Mouse (Mus musculus) Patski (cell line): ENCODE data around the gene Mest. TPM values are rescaled to one million over a fixed set of nuclear protein-coding genes. Genes with fewer than 3 reads are reported as not detected.

Experiments
- ATAC-seq: fragments of 100-300 bp; one replicate; pipeline ENCODE4 v1.8.0; 2021
- CTCF ChIA-PET: fragments of 350-600 bp; sonication (Branson Sonifier 250); formaldehyde crosslinking; loops from one replicate; lab custom pipeline; 2022; ENCODE audit warnings: inconsistent platforms; lab: Charles Lee
- POLR2A ChIA-PET: fragments of 350-600 bp; sonication (Branson Sonifier 250); formaldehyde crosslinking; loops from one replicate; lab custom pipeline; 2022; ENCODE audit warnings: antibody characterized with exemption, inconsistent platforms; lab: Charles Lee
- DNase-seq: peaks from one replicate; pipeline ENCODE4 v3.0.0-alpha.2; 2011; ENCODE audit warnings: low read depth, low spot score
- H3K27me3 ChIP-seq: fragments of 371-371 bp; one replicate; pipeline ENCODE4 v1.5.1; 2021
- CTCF ChIP-seq: fragments of 100-300 bp; IDR thresholded peaks from one replicate; pipeline ENCODE4 v1.5.1; 2021
- in situ Hi-C: fragments of 300-500 bp; cut with MboI; formaldehyde crosslinking; loops from 3 replicates; pipeline ENCODE4 v1.11.1; 2018; ENCODE audit warnings: low pct_unique_long_range_greater_than_20kb, mixed read lengths
- polyA plus RNA-seq: library from polyadenylated mRNA; unstranded; gene quantifications from one replicate; pipeline ENCODE4 v1.2.3, GENCODE M21; 2021

Gene Mest
- polyA plus RNA-seq, 1 experiment from 2014 or later = 0.42 TPM

DNA sequence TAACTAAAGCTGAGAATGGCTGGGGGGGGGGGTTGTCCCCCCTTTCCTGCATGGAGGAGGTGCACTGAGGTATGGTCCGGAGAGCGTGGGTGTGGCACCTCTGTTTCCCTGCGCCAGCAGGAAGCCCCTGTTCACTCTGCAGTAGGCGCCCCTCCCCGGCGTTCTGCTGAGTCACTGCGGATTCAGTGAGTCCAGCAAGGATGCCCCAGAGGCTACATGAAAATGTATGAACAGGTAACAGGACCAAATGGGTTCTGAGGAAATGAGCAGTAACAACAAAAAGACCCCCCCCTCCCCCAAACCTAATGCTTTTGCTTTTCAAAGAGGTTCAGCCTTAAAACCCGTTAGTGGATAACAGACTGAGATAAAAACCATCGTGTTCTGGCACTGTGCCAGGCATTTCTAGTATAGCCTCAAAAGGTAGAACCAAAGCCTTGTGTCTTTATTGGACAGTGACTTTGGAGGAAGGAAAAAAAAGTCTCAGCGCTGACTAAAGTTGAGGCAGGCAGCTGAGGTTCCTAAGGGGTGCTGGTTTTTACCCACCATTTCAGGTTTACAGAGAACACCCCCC lies 15.9 kb downstream of the Mest start:
- no peak for ATAC-seq
- H3K27me3 ChIP-seq = no peaks in the 10 kb centered on the region
- in situ Hi-C loops = no loop called here
- TF ChIP-seq CTCF = no peak
- ChIA-PET CTCF (no interaction called here), POLR2A (interaction anchor here (1.2 kb wide), 1 partner anchor 66 kb away, joined by 3 read pairs; no protein-coding TSS in a partner anchor)
- DNase-seq = no peak

DNA sequence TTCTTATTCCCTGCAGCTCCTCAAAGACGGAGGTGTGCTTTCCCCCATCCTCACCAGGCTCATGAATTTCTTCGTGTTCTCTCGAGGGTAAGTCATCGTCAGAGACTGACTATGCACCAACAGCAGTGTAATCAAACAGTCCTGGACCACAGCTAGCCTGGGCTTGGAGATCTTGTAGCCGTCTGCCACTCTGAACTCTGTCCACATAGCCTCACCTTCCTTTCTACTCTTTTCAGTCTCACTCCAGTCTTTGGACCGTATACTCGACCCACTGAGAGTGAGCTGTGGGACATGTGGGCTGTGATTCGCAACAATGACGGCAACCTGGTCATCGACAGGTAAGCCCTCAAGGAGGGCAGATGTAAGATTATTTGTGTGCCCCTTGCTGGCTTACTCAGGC lies 21.5 kb downstream of the Mest start:
- ChIA-PET POLR2A (interaction anchor here (0.9 to 1.1 kb wide), 2 partner anchors 10 to 166 kb away, joined by 3 to 4 read pairs; no protein-coding TSS in a partner anchor), CTCF (no interaction called here)
- H3K27me3 ChIP-seq = no peaks in the 10 kb centered on the region
- in situ Hi-C loops = no loop called here
- TF ChIP-seq CTCF = no peak
- no peak for DNase-seq
- ATAC-seq = no peak

DNA sequence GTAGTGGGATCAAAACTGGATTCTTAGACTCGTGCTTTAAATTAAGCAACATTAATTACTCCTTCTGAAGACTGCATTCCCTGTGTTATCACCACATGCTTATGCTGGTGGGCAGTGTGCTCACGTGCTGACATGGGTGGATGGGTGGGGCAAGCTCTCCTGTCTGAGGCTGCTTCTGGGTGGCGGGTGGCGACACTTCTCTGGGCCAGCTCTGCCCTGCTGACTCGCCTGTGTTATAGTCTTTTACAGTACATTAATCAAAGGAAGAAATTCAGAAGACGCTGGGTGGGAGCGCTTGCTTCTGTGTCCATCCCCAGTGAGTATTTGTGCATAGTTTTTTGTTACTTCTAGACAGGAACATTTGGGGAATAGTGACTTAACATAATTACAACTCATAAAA lies 22.2 kb downstream of the Mest start:
- no peaks in the 10 kb centered on the region for H3K27me3 ChIP-seq
- in situ Hi-C loops = no loop called here
- ATAC-seq (no peak), DNase-seq (no peak)
- no peak for TF ChIP-seq CTCF
- CTCF ChIA-PET = no interaction called here
- POLR2A ChIA-PET = interaction anchor here (0.9 to 1.1 kb wide), 2 partner anchors 11 to 167 kb away, joined by 3 to 4 read pairs; no protein-coding TSS in a partner anchor

DNA sequence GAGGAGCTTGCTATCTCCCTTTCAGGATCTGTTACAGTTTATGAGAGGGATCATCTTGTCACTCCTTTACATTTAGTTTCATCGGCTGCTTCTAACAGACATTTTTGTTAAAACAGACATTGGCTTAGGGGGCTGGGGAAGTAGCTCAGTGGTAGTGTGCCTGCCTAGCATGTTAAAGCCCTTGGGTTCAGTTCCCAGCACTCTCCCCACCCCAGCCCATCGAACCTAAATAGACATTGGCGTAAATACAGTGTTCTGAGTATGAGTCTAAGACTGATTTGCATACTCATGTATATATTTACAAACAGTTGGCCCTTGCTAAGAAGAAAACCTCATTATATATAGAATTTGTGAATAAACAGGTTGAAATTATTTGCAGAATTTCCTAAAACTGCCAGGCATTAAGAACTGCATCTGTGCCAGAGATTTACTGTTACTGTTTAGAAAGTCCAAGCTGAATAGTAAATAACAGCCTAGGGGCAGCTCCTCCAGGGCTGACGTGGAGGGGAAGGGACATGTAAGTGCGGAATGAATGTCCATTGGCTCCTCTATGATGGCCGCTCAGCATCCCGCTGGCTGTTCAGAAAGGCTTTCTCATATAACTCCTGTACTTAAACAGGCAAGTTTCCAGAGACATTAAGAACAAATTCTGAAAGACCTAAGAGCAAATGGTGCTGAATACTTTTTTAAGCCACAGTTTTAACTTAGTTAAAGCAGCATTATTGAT lies 24.4 kb downstream of the Mest start:
- DNase-seq = no peak
- H3K27me3 ChIP-seq = no peaks in the 10 kb centered on the region
- POLR2A ChIA-PET = no interaction called here
- CTCF ChIA-PET = no interaction called here
- no peak for TF ChIP-seq CTCF
- in situ Hi-C loops = no loop called here
- no peak for ATAC-seq

DNA sequence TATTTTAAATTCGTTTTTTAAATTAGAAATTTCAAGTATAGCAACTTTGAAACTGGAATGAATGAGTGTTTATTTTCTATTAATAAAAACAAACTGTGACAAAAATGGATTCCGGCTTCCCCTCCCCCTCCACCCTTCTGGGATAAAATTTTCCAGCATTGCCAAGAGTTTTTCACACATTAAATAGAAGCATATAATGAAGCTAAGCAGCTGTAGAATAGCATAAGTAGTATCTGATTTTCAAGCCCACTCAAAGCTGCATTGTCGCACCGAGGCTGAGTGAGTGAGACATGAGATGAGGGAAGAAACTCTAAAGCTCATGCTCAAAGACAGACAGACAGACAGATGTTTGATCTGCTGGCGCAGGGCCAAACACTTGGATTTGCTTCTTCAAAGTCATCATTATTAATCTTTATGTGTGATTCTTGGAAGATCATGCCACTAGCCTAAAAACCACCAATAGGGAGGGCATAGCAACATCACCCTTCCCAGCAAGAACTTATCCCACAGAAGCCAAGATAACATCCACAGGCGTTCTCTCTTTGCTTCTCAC lies 25.1 kb downstream of the Mest start:
- DNase-seq (no peak), ATAC-seq (no peak)
- ChIA-PET POLR2A (no interaction called here), CTCF (no interaction called here)
- TF ChIP-seq CTCF = no peak
- in situ Hi-C loops = no loop called here
- no peaks in the 10 kb centered on the region for H3K27me3 ChIP-seq

DNA sequence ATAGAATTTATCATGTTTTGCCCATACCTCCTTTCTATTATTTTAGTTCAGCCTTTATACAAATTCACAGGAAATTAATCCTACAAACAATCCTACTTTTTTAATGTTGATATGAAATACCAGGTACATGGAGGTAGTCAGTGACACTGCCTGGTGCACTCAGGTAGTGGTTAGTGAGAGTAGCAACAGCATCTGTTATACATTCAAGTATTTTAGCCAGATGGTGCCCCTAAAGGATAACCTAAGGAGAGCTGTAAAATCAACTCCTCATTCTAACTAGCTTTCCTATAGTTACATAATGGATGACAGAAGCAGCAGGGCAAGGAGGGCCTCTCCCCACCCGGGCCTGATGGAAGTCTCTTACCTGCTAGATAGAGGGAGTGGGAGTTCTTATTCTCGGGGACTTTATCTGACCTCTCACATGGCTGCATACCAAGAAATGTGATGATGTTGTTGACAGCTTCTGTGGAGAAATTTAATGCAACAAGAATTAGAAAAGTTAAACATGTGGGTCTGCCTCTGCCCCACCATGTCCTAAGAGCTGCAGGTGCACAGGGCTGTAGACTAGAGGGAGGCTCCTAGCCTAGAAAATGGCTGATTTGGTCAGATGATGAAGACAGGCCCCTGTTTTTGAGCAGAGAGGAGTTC lies 25.8 kb downstream of the Mest start:
- ATAC-seq (no peak), DNase-seq (no peak)
- H3K27me3 ChIP-seq = no peaks in the 10 kb centered on the region
- ChIA-PET POLR2A (no interaction called here), CTCF (no interaction called here)
- TF ChIP-seq CTCF = no peak
- in situ Hi-C loops = no loop called here

DNA sequence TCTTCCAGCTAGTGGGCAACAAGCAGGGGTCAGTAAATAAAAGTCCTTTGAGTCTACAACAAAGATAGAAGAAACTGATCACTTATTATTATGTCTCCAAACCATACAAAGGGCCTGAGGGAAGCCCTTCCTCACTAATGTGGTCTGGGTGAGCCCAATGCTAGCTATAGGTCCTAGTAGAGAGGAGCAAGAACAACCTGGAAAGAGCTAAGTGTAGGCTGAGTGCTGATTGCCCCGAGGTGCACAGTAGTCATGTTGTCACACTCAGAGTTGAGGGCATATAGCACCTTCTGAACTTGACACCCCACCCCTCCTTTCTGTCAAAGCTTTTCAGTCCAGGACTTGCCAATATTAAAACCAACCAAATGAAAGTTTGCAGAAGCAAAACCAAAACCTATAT lies 26.5 kb downstream of the Mest start:
- TF ChIP-seq CTCF = no peak
- ChIA-PET POLR2A (interaction anchor here (0.6 kb wide), 1 partner anchor 16 kb away, joined by 5 read pairs; no protein-coding TSS in a partner anchor), CTCF (no interaction called here)
- in situ Hi-C loops = no loop called here
- DNase-seq (no peak), ATAC-seq (no peak)
- H3K27me3 ChIP-seq = no peaks in the 10 kb centered on the region

DNA sequence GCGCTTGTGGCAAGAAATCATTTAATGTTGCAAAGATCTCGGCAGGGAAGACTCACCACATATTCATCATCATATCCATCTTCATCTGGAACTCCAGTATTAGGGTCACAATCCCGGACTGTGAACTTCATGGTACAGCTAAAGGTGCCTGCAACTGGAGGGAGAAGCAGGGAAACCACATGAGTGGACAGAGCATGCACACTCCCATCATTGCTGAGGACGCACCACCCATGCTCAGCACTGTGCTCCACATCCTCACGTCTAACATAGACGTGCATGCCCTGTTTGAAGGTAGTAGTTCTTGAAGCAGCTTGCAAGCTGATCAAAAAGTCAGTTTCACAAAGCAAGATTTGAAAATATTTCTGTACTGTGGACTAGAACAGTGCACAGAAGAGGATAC lies 27.1 kb downstream of the Mest start:
- ATAC-seq (no peak), DNase-seq (no peak)
- TF ChIP-seq CTCF = no peak
- H3K27me3 ChIP-seq = no peaks in the 10 kb centered on the region
- POLR2A ChIA-PET = interaction anchor here (0.6 kb wide), 1 partner anchor 16 kb away, joined by 5 read pairs; no protein-coding TSS in a partner anchor
- in situ Hi-C loops = no loop called here
- CTCF ChIA-PET = no interaction called here

DNA sequence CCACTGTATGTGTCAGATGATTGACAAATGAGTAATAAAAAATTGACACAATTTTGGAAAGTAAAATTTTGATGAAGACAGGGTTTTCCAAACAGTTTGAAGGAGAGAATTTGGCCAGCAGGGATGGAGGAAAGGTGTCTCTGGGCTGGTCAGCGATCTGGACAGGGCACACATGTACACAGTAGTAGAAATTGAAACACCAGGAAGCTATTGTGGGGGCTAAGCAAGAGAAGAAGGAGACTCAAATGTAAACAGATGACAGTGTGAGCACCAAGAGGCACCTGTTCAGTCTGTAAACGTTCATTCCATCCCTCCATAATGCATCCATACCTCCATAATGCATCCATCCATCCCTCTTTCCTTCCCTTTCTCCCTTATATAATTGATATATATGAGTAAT lies 27.9 kb downstream of the Mest start:
- CTCF ChIA-PET = no interaction called here
- no peaks in the 10 kb centered on the region for H3K27me3 ChIP-seq
- POLR2A ChIA-PET = no interaction called here
- ATAC-seq = no peak
- TF ChIP-seq CTCF = no peak
- DNase-seq = no peak
- in situ Hi-C loops = no loop called here

Other genes with a start within 250 kb of the Mest start
- gene Tmem209, start 213.8 kb upstream of the Mest start, polyA plus RNA-seq = 38.9 TPM
- 0.90 TPM for gene Ssmem1, start 213.7 kb upstream of the Mest start, polyA plus RNA-seq
- not detected for gene Cpa2, start 182.0 kb upstream of the Mest start, polyA plus RNA-seq
- gene Cpa4, start 155.2 kb upstream of the Mest start, polyA plus RNA-seq = not detected
- gene Cpa5, start 112.5 kb upstream of the Mest start, polyA plus RNA-seq = 0.09 TPM
- gene Cpa1, start 84.3 kb upstream of the Mest start, polyA plus RNA-seq = not detected
- 12.8 TPM for gene Cep41, start 29.8 kb upstream of the Mest start, polyA plus RNA-seq
- gene Copg2, start 173.2 kb downstream of the Mest start, polyA plus RNA-seq = 58.4 TPM
- not detected for gene Tsga13, start 192.0 kb downstream of the Mest start, polyA plus RNA-seq
- gene Klf14, start 235.5 kb downstream of the Mest start, polyA plus RNA-seq = not detected